Mouse (Mus musculus): ENCODE measurements around the gene Dnajc10. TPM values are rescaled to one million over a fixed set of nuclear protein-coding genes. Genes with fewer than 3 reads are reported as not detected.

The Dnajc10 gene
- total RNA-seq, 2 experiments from 2014 or later = 31.9 to 34.1 TPM

DNA sequence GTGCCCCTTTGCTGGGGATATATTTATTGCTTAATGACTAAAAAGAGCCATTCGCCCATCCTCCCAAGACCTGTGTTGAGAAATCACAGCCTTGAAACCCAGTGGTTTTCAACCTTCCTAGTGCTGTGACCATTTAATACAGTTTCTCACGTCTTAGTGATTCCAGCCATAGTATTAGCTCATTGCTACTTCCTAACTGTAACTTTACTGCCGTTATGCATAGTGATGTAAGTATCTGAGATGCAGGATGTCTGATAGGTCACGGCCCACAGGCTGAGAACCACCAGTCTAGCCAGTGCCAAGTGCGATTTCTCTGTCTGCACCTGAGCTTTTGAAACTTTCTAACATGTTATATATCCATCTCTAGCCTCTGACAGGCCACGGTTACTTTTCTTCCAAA lies 12.0 kb downstream of the Dnajc10 start:
- no peak for DNase-seq (ENCODE audit: low spot score)
- intact Hi-C loops (cut with DNase I) = no loop called here

GRCm38 (mm10) chr2:80328961-80329653 lies 13.8 kb downstream of the Dnajc10 start:
- no peak for DNase-seq (ENCODE audit: low spot score)
- intact Hi-C loops (cut with DNase I) = no loop called here

GRCm38 (mm10) chr2:80340537-80340936 lies 25.3 kb downstream of the Dnajc10 start:
- no peak for DNase-seq (ENCODE audit: low spot score)
- intact Hi-C loops (cut with DNase I) = no loop called here

DNA sequence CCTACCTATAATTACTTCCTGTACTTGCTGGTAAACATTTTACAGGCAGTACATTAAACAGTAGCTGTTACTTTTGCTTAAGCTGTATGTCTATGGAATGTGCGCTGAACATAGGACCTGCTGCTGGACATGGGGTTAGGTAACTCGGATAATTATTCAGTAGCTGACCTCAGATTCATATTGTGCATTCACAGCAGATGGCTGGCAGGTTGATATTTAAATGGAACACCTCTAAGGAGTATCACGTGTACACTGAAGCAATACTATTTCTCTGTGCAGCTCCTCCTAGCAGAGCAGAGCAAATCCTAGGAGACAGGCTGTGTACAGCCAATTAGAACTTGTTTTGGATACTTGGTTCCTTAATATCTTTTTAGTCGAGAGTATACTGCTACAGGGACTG lies 39.3 kb downstream of the Dnajc10 start:
- intact Hi-C loops (cut with DNase I) = no loop called here
- DNase-seq (ENCODE audit: low spot score) = no peak

- intact Hi-C loops (cut with DNase I) = loop anchor here (2.0 to 5.0 kb wide), 2 partner anchors 91 to 178 kb away; partner anchors contain the start of gene Frzb
- no peak for DNase-seq (ENCODE audit: low spot score)
Observed at GRCm38 (mm10) chr2:80356656-80357231, 41.5 kb downstream of the Dnajc10 start.

DNA sequence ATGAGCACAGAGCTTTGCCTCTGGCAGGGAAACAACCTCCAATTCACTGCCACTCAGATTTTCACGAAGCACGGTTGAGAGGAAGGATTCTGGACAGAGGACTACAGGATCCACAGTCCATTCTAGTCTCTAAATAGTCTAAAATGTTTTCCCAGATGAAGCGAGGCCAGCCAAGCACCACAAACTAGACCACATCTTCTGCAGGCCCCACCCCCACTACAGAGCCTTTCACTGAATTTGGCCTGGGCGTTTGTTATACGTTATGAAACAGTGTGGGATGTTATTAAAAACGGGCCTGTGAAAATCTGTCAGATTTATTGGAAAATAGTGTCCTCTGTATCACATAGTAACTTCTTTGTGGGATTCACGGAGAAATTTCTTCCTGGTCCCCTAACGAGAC lies 56.2 kb downstream of the Dnajc10 start:
- intact Hi-C loops (cut with DNase I) = no loop called here
- DNase-seq (ENCODE audit: low spot score) = no peak

DNA sequence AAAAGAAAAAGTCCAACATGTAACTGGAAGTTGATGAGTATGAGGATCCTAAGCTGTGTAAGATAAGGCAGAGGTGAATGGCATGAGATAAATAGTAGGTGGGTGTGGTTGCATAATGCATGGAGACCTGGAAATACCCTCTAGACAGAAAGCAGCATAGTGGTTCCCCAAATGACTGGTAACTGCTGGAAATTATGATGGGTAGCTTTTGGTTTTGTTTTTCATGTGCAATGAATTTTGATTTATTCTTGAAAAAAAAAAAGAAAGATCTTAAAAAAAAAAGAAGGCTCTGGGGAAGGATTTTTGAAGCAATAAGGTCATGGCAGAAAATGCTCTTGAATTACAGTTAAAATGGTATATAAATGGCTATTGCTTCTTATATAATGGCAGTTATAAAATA lies 59.6 kb downstream of the Dnajc10 start:
- intact Hi-C loops (cut with DNase I) = no loop called here
- no peak for DNase-seq (ENCODE audit: low spot score)

- intact Hi-C loops (cut with DNase I) = no loop called here
- DNase-seq (ENCODE audit: low spot score) = no peak
Observed at GRCm38 (mm10) chr2:80379848-80380247, 64.6 kb downstream of the Dnajc10 start.

- intact Hi-C loops (cut with DNase I) = no loop called here
Observed at GRCm38 (mm10) chr2:80384447-80384846, 69.2 kb downstream of the Dnajc10 start.

DNA sequence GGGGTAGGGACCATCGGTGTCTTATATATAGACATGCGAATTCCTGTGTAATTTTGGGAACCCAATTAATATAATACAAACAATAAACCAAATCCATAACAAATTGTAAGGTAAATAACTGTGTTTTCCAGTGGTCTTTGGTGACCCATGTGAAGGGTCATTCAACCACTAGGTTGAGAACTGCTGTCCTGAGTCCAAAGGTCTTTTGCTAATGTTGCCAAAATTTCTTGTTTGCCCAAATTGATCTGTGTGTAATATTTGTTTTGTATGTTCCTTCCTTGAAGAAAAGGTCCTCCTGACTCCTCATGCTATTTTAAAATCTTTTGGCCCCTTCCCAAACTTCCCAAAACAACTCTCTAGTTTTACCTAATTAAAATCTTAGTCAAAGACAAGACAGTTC lies 71.0 kb downstream of the Dnajc10 start:
- intact Hi-C loops (cut with DNase I) = no loop called here
- no peak for DNase-seq (ENCODE audit: low spot score)

More at GRCm38 (mm10) chr2:80384447-80384846, 69.2 kb downstream of the Dnajc10 start:
- DNase-seq (ENCODE audit: low spot score) = no peak

GRCm38 (mm10) chr2:80387668-80388067 lies 72.4 kb downstream of the Dnajc10 start:
- no peak for DNase-seq (ENCODE audit: low spot score)
- intact Hi-C loops (cut with DNase I) = no loop called here

DNA sequence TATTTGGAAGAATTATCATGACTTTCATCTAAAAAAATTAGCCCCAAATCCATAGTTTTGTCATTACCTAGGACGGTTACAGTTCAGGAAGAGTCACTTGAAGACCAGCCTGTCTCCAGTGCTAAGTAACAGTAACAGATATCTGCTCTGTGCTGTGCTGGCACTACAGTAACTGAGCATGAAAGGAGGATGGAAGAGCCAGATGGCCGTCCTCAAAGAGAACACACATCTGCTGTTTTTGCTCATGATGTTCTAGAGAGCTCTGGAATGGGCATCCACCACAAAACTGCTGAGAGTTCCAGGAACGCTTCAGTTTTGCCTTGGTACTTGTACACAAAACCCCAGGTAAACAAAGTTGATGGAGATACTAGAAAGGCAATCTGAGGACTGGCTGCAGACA lies 73.1 kb downstream of the Dnajc10 start:
- intact Hi-C loops (cut with DNase I) = no loop called here
- DNase-seq (ENCODE audit: low spot score) = no peak

GRCm38 (mm10) chr2:80396057-80396456 lies 80.8 kb downstream of the Dnajc10 start:
- DNase-seq (ENCODE audit: low spot score) = no peak
- intact Hi-C loops (cut with DNase I) = no loop called here

- intact Hi-C loops (cut with DNase I) = no loop called here
- no peak for DNase-seq (ENCODE audit: low spot score)
Observed at GRCm38 (mm10) chr2:80396864-80397263, 81.6 kb downstream of the Dnajc10 start.

- intact Hi-C loops (cut with DNase I) = no loop called here
Observed at GRCm38 (mm10) chr2:80398595-80399099, 83.4 kb downstream of the Dnajc10 start.

More at GRCm38 (mm10) chr2:80398595-80399099, 83.4 kb downstream of the Dnajc10 start:
- no peak for DNase-seq (ENCODE audit: low spot score)

Other genes starting within 250 kb of the Dnajc10 start
- 1 to 10 TPM; 7.3 to 9.2 TPM for gene Pde1a, start 186.0 kb upstream of the Dnajc10 start, total RNA-seq (2021)
- gene Prdx6b, start 23.0 kb upstream of the Dnajc10 start, total RNA-seq (2021) = not detected
- gene Frzb, start 132.2 kb downstream of the Dnajc10 start, total RNA-seq (2021) = 1 to 10 TPM; 5.9 to 6.1 TPM